Mouse (Mus musculus): Measurements from ENCODE around the gene Dnase1l2.

- TF ChIP-seq CTCF (IDR thresholded peaks at IDR 0.05) (no peak), EP300 (IDR thresholded peaks at IDR 0.05) (no peak)
Observed at GRCm38 (mm10) chr17:24423114-24423513, 19.8 kb downstream of the Dnase1l2 start.
